Mouse (Mus musculus) G1E (cell line): Measurements from ENCODE around the gene Heatr6. TPM values are rescaled to one million over a fixed set of nuclear protein-coding genes. Genes with fewer than 3 reads are reported as not detected.

Experiments used
- ATAC-seq: 2 replicates; pipeline ENCODE4 v1.8.0; 2016; ENCODE audit warnings: mild to moderate bottlenecking; ENCODE audit not compliant: insufficient number of reproducible peaks, poor library complexity, low FRiP score, severe bottlenecking; ENCODE audit errors: extremely low read depth
- DNase-seq: peaks from one replicate; pipeline ENCODE4 v3.0.0; 2012; ENCODE audit warnings: low spot score
- H3K27me3 ChIP-seq: 2 replicates; pipeline ENCODE4 v1.6.1; 2012; ENCODE audit warnings: mild to moderate bottlenecking, low read length, inconsistent platforms; ENCODE audit not compliant: insufficient read depth
- H3K36me3 ChIP-seq: replicated peaks from 2 replicates; pipeline ENCODE3; 2012; ENCODE audit warnings: mild to moderate bottlenecking, inconsistent platforms
- H3K4me1 ChIP-seq: 2 replicates; pipeline ENCODE4 v1.6.1; 2012; ENCODE audit warnings: low read depth, low read length, inconsistent platforms, mixed read lengths; ENCODE audit not compliant: insufficient read depth
- H3K4me3 ChIP-seq: 2 replicates; pipeline ENCODE4 v1.5.1; 2012; ENCODE audit warnings: low read depth, mild to moderate bottlenecking, inconsistent platforms, low read length, moderate library complexity, mixed read lengths
- H3K9me3 ChIP-seq: replicated peaks from 2 replicates; pipeline ENCODE4 v1.6.1; 2012; ENCODE audit warnings: inconsistent platforms
- CTCF ChIP-seq: IDR thresholded peaks from 2 replicates; pipeline ENCODE4 v1.5.1; 2012; ENCODE audit warnings: low read depth, low read length, inconsistent platforms, mixed read lengths
- GATA1 ChIP-seq: IDR thresholded peaks from 2 replicates; pipeline ENCODE4 v1.6.1; 2012; ENCODE audit warnings: borderline replicate concordance, low read length, inconsistent platforms, mixed read lengths
- GATA2 ChIP-seq: IDR thresholded peaks from 2 replicates; pipeline ENCODE4 v1.6.1; 2012; ENCODE audit warnings: low read depth, low read length, inconsistent platforms, borderline replicate concordance
- POLR2AphosphoS5 ChIP-seq: IDR thresholded peaks from 2 replicates; pipeline ENCODE4 v1.6.1; 2012; ENCODE audit warnings: low read depth, low read length, inconsistent platforms; ENCODE audit not compliant: insufficient replicate concordance
- TAL1 ChIP-seq: conservative IDR thresholded peaks from 2 replicates; pipeline ENCODE4 v1.6.1; 2012; ENCODE audit warnings: low read depth, low read length, inconsistent platforms, mixed read lengths
- polyA plus RNA-seq: library from polyadenylated mRNA; stranded (reverse); fragments of >175 nt; gene quantifications from 2 replicates; pipeline ENCODE4 v1.2.3, GENCODE M21; 2012
- total RNA-seq, 2 experiments: library from RNA; stranded (forward) in 1 of 2; stranded (reverse) in 1 of 2; fragments of 200-1000 nt in 1 of 2; fragments of >200 nt in 1 of 2; fragmentation: Nextera tagmentation in 1 of 2; gene quantifications; 2 replicates each; pipeline ENCODE4 v1.2.3; 2014 to 2017

The Heatr6 gene
- total and polyA plus RNA-seq, 3 experiments = 7.6 to 36.7 (median 14.9) TPM

DNA sequence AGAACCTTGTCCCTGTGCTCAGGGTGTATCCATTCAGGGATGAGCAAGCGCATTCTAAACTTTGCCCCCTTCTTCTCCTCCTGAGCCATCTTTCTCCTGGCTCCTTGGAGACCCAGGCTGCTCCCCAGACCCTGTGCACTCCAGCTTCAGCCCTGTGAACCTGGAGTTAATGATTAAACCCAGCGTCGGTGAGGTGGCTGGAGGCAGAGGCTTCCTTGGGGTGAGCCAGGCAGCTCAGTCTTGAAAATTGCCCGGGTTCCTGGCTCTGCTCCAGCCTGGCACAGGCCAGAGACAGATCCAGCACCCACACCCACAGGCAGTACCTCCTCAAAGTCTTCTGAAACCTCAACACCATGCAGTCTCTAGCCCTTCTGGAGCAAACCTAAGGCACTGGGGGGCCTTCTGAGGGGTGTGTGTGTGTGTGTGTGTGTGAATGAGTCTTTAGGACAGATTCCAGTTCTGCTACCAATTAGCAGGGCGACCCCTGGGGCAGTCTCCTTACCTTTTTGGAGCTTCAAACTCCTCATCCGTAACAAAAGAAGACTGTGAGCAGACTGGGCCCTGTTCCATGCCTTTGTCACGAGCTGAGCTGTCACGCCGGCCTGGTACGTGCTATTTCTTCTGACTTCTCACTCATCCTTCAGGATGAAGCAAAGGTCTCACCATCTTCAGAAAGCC lies 66.4 kb downstream of the Heatr6 start:
- Histone ChIP-seq H3K36me3 (no peaks in the 10 kb centered on the region), H3K9me3 (no peaks in the 10 kb centered on the region), H3K4me1 (no peaks in the 10 kb centered on the region), H3K27me3 (peaks cover 12% of the 10 kb centered on the region), H3K4me3 (no peak overlapping the region)
- ATAC-seq (no peak), DNase-seq (no peak)
- TF ChIP-seq CTCF (no peak), TAL1 (no peak), GATA2 (no peak), GATA1 (no peak), POLR2AphosphoS5 (no peak)

DNA sequence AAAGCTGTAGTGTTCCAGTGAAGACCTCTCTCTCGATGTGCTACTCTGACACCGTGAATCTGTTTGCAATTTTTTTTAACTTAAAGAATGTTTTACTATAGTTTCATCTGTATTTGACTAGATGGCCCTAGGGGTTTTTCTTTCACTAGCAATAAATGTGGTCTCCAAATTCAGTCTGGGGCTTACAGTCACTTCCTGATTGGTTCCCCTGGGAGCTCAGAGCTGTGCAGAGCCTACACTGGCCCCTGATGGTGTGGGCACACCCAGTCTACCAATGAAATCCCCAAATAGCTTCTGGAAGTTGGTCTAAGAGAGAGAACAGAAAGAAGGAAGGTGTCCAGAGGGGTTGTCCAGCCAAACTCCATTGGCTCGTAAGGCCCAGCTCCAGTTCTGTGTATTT lies 72.6 kb downstream of the Heatr6 start:
- Histone ChIP-seq H3K36me3 (no peaks in the 10 kb centered on the region), H3K4me1 (no peaks in the 10 kb centered on the region), H3K9me3 (no peaks in the 10 kb centered on the region), H3K27me3 (peaks cover 8% of the 10 kb centered on the region; the same call in 1 of the 2 replicates), H3K4me3 (no peak overlapping the region)
- DNase-seq = no peak
- ATAC-seq = no peak
- TF ChIP-seq TAL1 (no peak), POLR2AphosphoS5 (no peak), GATA2 (no peak), GATA1 (no peak), CTCF (no peak)

DNA sequence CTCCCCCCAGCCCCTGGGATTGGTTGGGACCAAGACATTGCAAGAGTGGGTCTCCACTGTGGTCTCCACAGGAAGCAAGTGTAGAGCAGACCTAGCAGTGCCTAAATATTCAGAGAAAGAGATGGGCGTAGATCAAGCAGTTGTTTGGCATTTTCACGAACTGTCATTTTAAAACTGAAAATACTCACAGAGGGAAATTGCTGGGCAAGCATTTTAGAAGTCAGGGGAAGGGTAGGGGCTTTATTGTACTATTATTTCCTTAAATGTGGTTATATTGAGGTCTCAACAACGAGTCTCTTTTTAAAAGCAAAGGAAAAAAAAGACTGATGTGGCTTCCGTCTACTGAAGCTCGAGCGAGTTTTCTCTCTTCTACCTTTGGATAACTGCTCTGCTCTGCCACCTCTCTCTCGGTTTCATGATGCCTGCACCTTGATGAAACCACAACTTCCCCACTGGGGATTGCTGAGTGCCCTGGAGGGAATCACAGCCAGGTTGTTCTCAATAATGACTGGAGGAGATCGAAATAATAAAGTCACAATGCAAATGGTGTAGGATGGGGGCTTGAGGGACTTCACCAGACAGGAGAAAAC lies 75.2 kb downstream of the Heatr6 start:
- ATAC-seq (no peak), DNase-seq (no peak)
- TF ChIP-seq POLR2AphosphoS5 = no peak
- TF ChIP-seq GATA1 = no peak
- no peak for TF ChIP-seq TAL1
- TF ChIP-seq GATA2 = no peak
- no peak for TF ChIP-seq CTCF
- Histone ChIP-seq H3K4me1 (no peaks in the 10 kb centered on the region), H3K27me3 (0 out of 2 replicates have a peak, but pooled peaks cover 3% of the 10 kb centered on the region), H3K36me3 (no peaks in the 10 kb centered on the region), H3K4me3 (no peak overlapping the region), H3K9me3 (no peaks in the 10 kb centered on the region)

DNA sequence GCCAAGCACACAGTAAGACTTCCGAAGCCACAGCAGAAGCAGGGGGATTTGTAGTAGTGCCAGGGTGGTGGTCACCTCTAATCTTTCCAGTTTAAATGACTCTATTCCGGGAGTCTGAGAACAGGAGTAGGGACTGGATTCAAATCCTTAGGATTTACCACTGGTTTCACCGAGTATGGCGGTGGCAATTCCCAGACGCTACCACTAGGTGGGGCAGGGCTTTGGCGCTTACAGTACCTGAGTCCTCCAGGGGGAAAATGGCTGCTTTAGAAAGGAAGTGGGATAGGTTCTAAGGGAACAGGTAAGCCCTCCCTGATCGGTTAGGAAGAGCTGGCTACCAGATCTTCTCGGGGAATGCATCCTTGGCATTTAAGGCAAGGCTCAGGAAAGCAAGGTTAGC lies 78.9 kb downstream of the Heatr6 start:
- H3K27me3 ChIP-seq = peaks cover 6% of the 10 kb centered on the region; the same call in 1 of the 2 replicates
- no peak for ATAC-seq
- H3K4me3 ChIP-seq = no peak overlapping the region
- H3K36me3 ChIP-seq = no peaks in the 10 kb centered on the region
- H3K9me3 ChIP-seq = no peaks in the 10 kb centered on the region
- no peaks in the 10 kb centered on the region for H3K4me1 ChIP-seq
- TF ChIP-seq POLR2AphosphoS5 = no peak
- TF ChIP-seq GATA1 = no peak
- TF ChIP-seq CTCF = peak; percentile 87
- no peak for TF ChIP-seq TAL1
- no peak for TF ChIP-seq GATA2
- peak; percentile 44 for DNase-seq

Other genes with a start within 250 kb of the Heatr6 start
- not detected in 2 replicates for gene Heatr9, start 231.5 kb upstream of the Heatr6 start, total RNA-seq (2014; fragmentation: Nextera tagmentation)
- not detected in 2 replicates for gene Heatr9, start 231.5 kb upstream of the Heatr6 start, total RNA-seq (2017)
- not detected in 2 replicates for gene Heatr9, start 231.5 kb upstream of the Heatr6 start, polyA plus RNA-seq
- gene Ccl5, start 223.2 kb upstream of the Heatr6 start, total RNA-seq (2014; fragmentation: Nextera tagmentation) = 3.1 TPM in 1 of 2 replicates, not detected in the other
- 0.29 TPM in 1 of 2 replicates, not detected in the other for gene Ccl5, start 223.2 kb upstream of the Heatr6 start, total RNA-seq (2017)
- gene Ccl5, start 223.2 kb upstream of the Heatr6 start, polyA plus RNA-seq = not detected in 2 replicates
- gene Ccl9, start 175.1 kb upstream of the Heatr6 start, total RNA-seq (2014; fragmentation: Nextera tagmentation) = 4.4 and 11.6 TPM in 2 replicates
- gene Ccl9, start 175.1 kb upstream of the Heatr6 start, total RNA-seq (2017) = 2.0 and 3.4 TPM in 2 replicates
- gene Ccl9, start 175.1 kb upstream of the Heatr6 start, polyA plus RNA-seq = 0.09 and 0.13 TPM in 2 replicates
- 1.2 TPM in 1 of 2 replicates, not detected in the other for gene Ccl6, start 160.6 kb upstream of the Heatr6 start, total RNA-seq (2014; fragmentation: Nextera tagmentation)
- gene Ccl6, start 160.6 kb upstream of the Heatr6 start, total RNA-seq (2017) = 0.33 and 0.70 TPM in 2 replicates
- 0.13 and 0.22 TPM in 2 replicates for gene Ccl6, start 160.6 kb upstream of the Heatr6 start, polyA plus RNA-seq
- gene Rpl9-ps1, start 108.1 kb upstream of the Heatr6 start, total RNA-seq (2014; fragmentation: Nextera tagmentation) = not detected in 2 replicates
- not detected in 2 replicates for gene Rpl9-ps1, start 108.1 kb upstream of the Heatr6 start, total RNA-seq (2017)
- gene Rpl9-ps1, start 108.1 kb upstream of the Heatr6 start, polyA plus RNA-seq = not detected in 2 replicates
- gene Ccl3, start 104.3 kb upstream of the Heatr6 start, total RNA-seq (2014; fragmentation: Nextera tagmentation) = not detected in 2 replicates
- gene Ccl3, start 104.3 kb upstream of the Heatr6 start, total RNA-seq (2017) = 2.0 and 2.7 TPM in 2 replicates
- not detected in 2 replicates for gene Ccl3, start 104.3 kb upstream of the Heatr6 start, polyA plus RNA-seq
- gene Ccl4, start 91.1 kb upstream of the Heatr6 start, total RNA-seq (2014; fragmentation: Nextera tagmentation) = not detected in 2 replicates
- 0.38 TPM in 1 of 2 replicates, not detected in the other for gene Ccl4, start 91.1 kb upstream of the Heatr6 start, total RNA-seq (2017)
- gene Ccl4, start 91.1 kb upstream of the Heatr6 start, polyA plus RNA-seq = not detected in 2 replicates
- gene Wfdc17, start 49.7 kb upstream of the Heatr6 start, total RNA-seq (2014; fragmentation: Nextera tagmentation) = not detected in 2 replicates
- gene Wfdc17, start 49.7 kb upstream of the Heatr6 start, total RNA-seq (2017) = not detected in 2 replicates
- not detected in 2 replicates for gene Wfdc17, start 49.7 kb upstream of the Heatr6 start, polyA plus RNA-seq
- gene Wfdc18, start 44.7 kb upstream of the Heatr6 start, total RNA-seq (2014; fragmentation: Nextera tagmentation) = not detected in 2 replicates
- not detected in 2 replicates for gene Wfdc18, start 44.7 kb upstream of the Heatr6 start, total RNA-seq (2017)
- not detected in 2 replicates for gene Wfdc18, start 44.7 kb upstream of the Heatr6 start, polyA plus RNA-seq
- not detected in 2 replicates for gene Wfdc21, start 6.8 kb upstream of the Heatr6 start, total RNA-seq (2014; fragmentation: Nextera tagmentation)
- gene Wfdc21, start 6.8 kb upstream of the Heatr6 start, total RNA-seq (2017) = not detected in 2 replicates
- gene Wfdc21, start 6.8 kb upstream of the Heatr6 start, polyA plus RNA-seq = not detected in 2 replicates
- not detected in 2 replicates for gene Hnf1b, start 96.4 kb downstream of the Heatr6 start, total RNA-seq (2014; fragmentation: Nextera tagmentation)
- 0.22 TPM in 1 of 2 replicates, not detected in the other for gene Hnf1b, start 96.4 kb downstream of the Heatr6 start, total RNA-seq (2017)
- gene Hnf1b, start 96.4 kb downstream of the Heatr6 start, polyA plus RNA-seq = not detected in 2 replicates
- gene Ddx52, start 188.4 kb downstream of the Heatr6 start, total RNA-seq (2014; fragmentation: Nextera tagmentation) = 54.2 and 62.1 TPM in 2 replicates
- 82.8 and 89.8 TPM in 2 replicates for gene Ddx52, start 188.4 kb downstream of the Heatr6 start, total RNA-seq (2017)
- gene Ddx52, start 188.4 kb downstream of the Heatr6 start, polyA plus RNA-seq = 3.2 TPM in 2 replicates
- 41.7 and 41.9 TPM in 2 replicates for gene Synrg, start 210.7 kb downstream of the Heatr6 start, total RNA-seq (2014; fragmentation: Nextera tagmentation)
- gene Synrg, start 210.7 kb downstream of the Heatr6 start, total RNA-seq (2017) = 14.5 and 17.4 TPM in 2 replicates
- 4.2 and 10.7 TPM in 2 replicates for gene Synrg, start 210.7 kb downstream of the Heatr6 start, polyA plus RNA-seq